Mouse (Mus musculus) myocyte (in vitro differentiated cells): ENCODE results near the gene Pacsin2. TPM values are rescaled to one million over a fixed set of nuclear protein-coding genes. Genes with fewer than 3 reads are reported as not detected.

Source experiments
- H3K27me3 ChIP-seq: one replicate; pipeline ENCODE4 v1.6.1; 2011; ENCODE audit not compliant: control insufficient read depth, insufficient read depth, insufficient read length
- H3K36me3 ChIP-seq: one replicate; pipeline ENCODE4 v1.6.1; 2011; ENCODE audit not compliant: control insufficient read depth, insufficient read depth
- H3K4me2 ChIP-seq: one replicate; pipeline ENCODE4 v1.6.1; 2011; ENCODE audit warnings: low read depth, control low read depth
- H3K4me3 ChIP-seq: one replicate; pipeline ENCODE4 v1.5.1; 2011; ENCODE audit warnings: mild to moderate bottlenecking, control low read depth, moderate library complexity
- H3K79me2 ChIP-seq: one replicate; pipeline ENCODE4 v1.6.1; 2011; ENCODE audit not compliant: control insufficient read depth, insufficient read depth
- H3ac ChIP-seq: one replicate; pipeline ENCODE4 v1.6.1; 2011; ENCODE audit not compliant: control insufficient read depth, insufficient read length
- CEBPB ChIP-seq: IDR thresholded peaks from 2 replicates; pipeline ENCODE4 v1.6.1; 2011; ENCODE audit warnings: mild to moderate bottlenecking, moderate library complexity; ENCODE audit not compliant: poor library complexity, insufficient read depth, severe bottlenecking
- E2F4 ChIP-seq: IDR thresholded peaks from one replicate; pipeline ENCODE4 v1.6.1; 2011; ENCODE audit warnings: mild to moderate bottlenecking, control low read depth, moderate library complexity; ENCODE audit not compliant: insufficient read depth
- MAX ChIP-seq: IDR thresholded peaks from one replicate; pipeline ENCODE4 v1.6.1; 2011; ENCODE audit warnings: low read depth, mild to moderate bottlenecking, control low read depth
- MYOD1 ChIP-seq, 3 experiments: IDR thresholded peaks; one replicate each; pipeline ENCODE4 v1.6.1; 2011; ENCODE audit warnings: control low read depth in 2 of 3, low read depth in 2 of 3, mild to moderate bottlenecking in 2 of 3, moderate library complexity in 1 of 3; ENCODE audit not compliant: insufficient read length in 2 of 3, control insufficient read depth in 1 of 3
- MYOG ChIP-seq, 3 experiments: IDR thresholded peaks; one replicate each; pipeline ENCODE4 v1.6.1; 2011; ENCODE audit warnings: control low read depth in 2 of 3, low read depth in 2 of 3, mild to moderate bottlenecking in 2 of 3; ENCODE audit not compliant: insufficient read length in 2 of 3, control insufficient read depth in 1 of 3, insufficient read depth in 1 of 3
- POLR2A ChIP-seq: IDR thresholded peaks from one replicate; pipeline ENCODE4 v1.6.1; 2011; ENCODE audit warnings: low read depth, mild to moderate bottlenecking, control low read depth, moderate library complexity; ENCODE audit not compliant: insufficient read length
- POLR2AphosphoS2 ChIP-seq: IDR thresholded peaks from one replicate; pipeline ENCODE4 v1.6.1; 2011; ENCODE audit warnings: low read depth, control low read depth; ENCODE audit not compliant: insufficient read length
- REST ChIP-seq: IDR thresholded peaks from one replicate; pipeline ENCODE4 v1.6.1; 2011; ENCODE audit warnings: mild to moderate bottlenecking, control low read depth, moderate library complexity; ENCODE audit not compliant: insufficient read depth, insufficient read length
- SRF ChIP-seq: IDR thresholded peaks from one replicate; pipeline ENCODE4 v1.6.1; 2011; ENCODE audit warnings: low read depth; ENCODE audit not compliant: control insufficient read depth, insufficient read length
- TCF12 ChIP-seq: IDR thresholded peaks from one replicate; pipeline ENCODE4 v1.6.1; 2011; ENCODE audit warnings: mild to moderate bottlenecking, control low read depth; ENCODE audit not compliant: poor library complexity, insufficient read depth, severe bottlenecking
- TCF3 ChIP-seq: IDR thresholded peaks from one replicate; pipeline ENCODE4 v1.6.1; 2011; ENCODE audit warnings: low read depth, control low read depth; ENCODE audit not compliant: insufficient read length
- USF1 ChIP-seq: IDR thresholded peaks from one replicate; pipeline ENCODE4 v1.6.1; 2011; ENCODE audit warnings: low read depth, mild to moderate bottlenecking, control low read depth, moderate library complexity
- polyA plus RNA-seq: library from polyadenylated mRNA; unstranded; fragments of >200 nt; fragmentation: generic; extraction: Trizol; gene quantifications from one replicate; pipeline ENCODE4 v1.2.1, GENCODE M21; 2012; ENCODE audit warnings: missing spikeins

The Pacsin2 gene
- polyA plus RNA-seq, 1 experiment, result 122 TPM

- H3ac ChIP-seq, result no peak overlapping the region
- no peak overlapping the region for H3K4me3 ChIP-seq
- H3K36me3 ChIP-seq, result no peaks in the 10 kb centered on the region
- peak overlapping the region; percentile 42 for H3K4me2 ChIP-seq
- TF ChIP-seq SRF (no peak), CEBPB (peak; percentile 80; the same call in 1 of the 2 replicates), POLR2AphosphoS2 (no peak), MAX (peak; percentile 59), TCF12 (peak; percentile 87), E2F4 (no peak), REST (no peak), TCF3 (peak; percentile 71), POLR2A (peak; percentile 39), MYOD1 (IDR thresholded peaks at IDR 0.05; ENCODE audit: control insufficient read depth in 1 of 3, insufficient read length in 2 of 3, low read depth in 2 of 3) (peak in 2 of 3 experiments; percentile 73 to 91), MYOG (IDR thresholded peaks at IDR 0.05; ENCODE audit: control insufficient read depth in 1 of 3, insufficient read depth in 1 of 3, insufficient read length in 2 of 3, low read depth in 2 of 3) (peak; percentile 78 to 95 (median 93)), USF1 (peak; percentile 79)
- H3K79me2 ChIP-seq, result no peaks in the 10 kb centered on the region
- H3K27me3 ChIP-seq, result no peaks in the 10 kb centered on the region
Measured at GRCm38 (mm10) chr15:83471476-83471875, 7.1 kb upstream of the Pacsin2 start.

DNA sequence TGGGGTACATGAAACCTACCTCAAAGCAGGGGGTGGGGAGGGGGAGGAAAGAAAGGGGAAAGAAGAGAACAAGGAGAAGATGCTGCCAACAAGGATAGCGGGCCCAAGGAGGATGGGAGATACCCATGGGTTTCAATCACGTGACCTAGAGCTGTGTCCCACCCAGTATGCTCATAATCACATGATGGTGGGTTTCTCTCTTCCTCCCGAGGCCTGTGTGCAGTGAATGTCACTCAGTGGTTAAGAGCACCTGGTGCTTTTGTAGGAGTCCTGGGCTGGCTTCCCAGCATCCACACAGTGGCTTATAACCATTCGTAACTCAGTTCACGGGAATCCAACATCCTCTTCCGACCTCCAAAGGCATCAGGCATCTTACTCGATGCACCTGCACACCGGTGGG lies 6.0 kb upstream of the Pacsin2 start:
- TF ChIP-seq POLR2AphosphoS2 (no peak), CEBPB (no peak), E2F4 (no peak), MYOG (IDR thresholded peaks at IDR 0.05; ENCODE audit: control insufficient read depth in 1 of 3, insufficient read depth in 1 of 3, insufficient read length in 2 of 3, low read depth in 2 of 3) (peak in 1 of 3 experiments; percentile 71), MAX (no peak), POLR2A (no peak), USF1 (peak; percentile 80), SRF (no peak), MYOD1 (IDR thresholded peaks at IDR 0.05; ENCODE audit: control insufficient read depth in 1 of 3, insufficient read length in 2 of 3, low read depth in 2 of 3) (peak in 2 of 3 experiments; percentile 40 to 89), TCF3 (no peak), REST (no peak), TCF12 (no peak)
- Histone ChIP-seq H3ac (no peak overlapping the region), H3K79me2 (no peaks in the 10 kb centered on the region), H3K4me3 (no peak overlapping the region), H3K36me3 (no peaks in the 10 kb centered on the region), H3K4me2 (peak overlapping the region; percentile 54), H3K27me3 (no peaks in the 10 kb centered on the region)

DNA sequence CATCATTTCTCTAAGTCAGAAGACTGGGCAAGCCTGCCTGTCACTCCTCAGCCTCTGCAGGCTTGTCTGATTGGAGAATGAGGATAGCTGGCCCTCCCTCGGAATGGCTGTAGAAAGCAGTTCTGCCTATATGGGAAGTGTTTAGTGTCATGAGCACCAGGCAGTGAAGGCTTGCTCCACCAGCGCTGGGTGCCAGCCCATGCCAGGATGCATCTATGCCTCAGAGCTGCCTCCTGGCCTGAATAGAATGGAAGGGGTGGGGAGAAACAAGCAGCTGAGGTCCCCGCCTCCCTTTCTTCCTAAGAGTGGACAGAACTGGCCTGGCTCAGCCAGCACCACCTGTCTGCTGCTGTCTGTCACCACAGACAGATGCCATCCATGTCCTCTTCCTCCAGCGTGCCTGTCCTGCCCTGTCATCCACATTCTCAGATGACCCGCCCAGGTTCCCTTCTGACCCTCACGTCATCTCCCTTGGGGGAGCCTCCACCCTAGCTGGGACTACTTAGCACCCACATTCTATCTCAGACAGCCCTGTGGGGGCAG lies 4.9 kb upstream of the Pacsin2 start:
- no peaks in the 10 kb centered on the region for H3K79me2 ChIP-seq
- H3K36me3 ChIP-seq, result no peaks in the 10 kb centered on the region
- TF ChIP-seq MYOG (IDR thresholded peaks at IDR 0.05; ENCODE audit: control insufficient read depth in 1 of 3, insufficient read depth in 1 of 3, insufficient read length in 2 of 3, low read depth in 2 of 3) (peak; percentile 98 to 99 (median 98)), POLR2A (peak; percentile 73), SRF (peak; percentile 70), E2F4 (no peak), REST (no peak), USF1 (no peak), MYOD1 (IDR thresholded peaks at IDR 0.05; ENCODE audit: control insufficient read depth in 1 of 3, insufficient read length in 2 of 3, low read depth in 2 of 3) (peak; percentile 99 to 100 (median 100)), CEBPB (no peak), TCF12 (peak; percentile 99), POLR2AphosphoS2 (no peak), MAX (no peak), TCF3 (peak; percentile 100)
- H3K4me2 ChIP-seq, result peak overlapping the region; percentile 54
- no peak overlapping the region for H3ac ChIP-seq
- H3K4me3 ChIP-seq, result no peak overlapping the region
- no peaks in the 10 kb centered on the region for H3K27me3 ChIP-seq

- Histone ChIP-seq H3K4me2 (no peak overlapping the region), H3K79me2 (peaks cover 17% of the 10 kb centered on the region), H3K36me3 (no peaks in the 10 kb centered on the region), H3K4me3 (no peak overlapping the region), H3K27me3 (no peaks in the 10 kb centered on the region), H3ac (no peak overlapping the region)
- TF ChIP-seq USF1 (no peak), POLR2AphosphoS2 (no peak), POLR2A (no peak), TCF12 (no peak), MYOG (IDR thresholded peaks at IDR 0.05; ENCODE audit: control insufficient read depth in 1 of 3, insufficient read depth in 1 of 3, insufficient read length in 2 of 3, low read depth in 2 of 3) (no peak), MAX (no peak), CEBPB (no peak), REST (no peak), E2F4 (no peak), MYOD1 (IDR thresholded peaks at IDR 0.05; ENCODE audit: control insufficient read depth in 1 of 3, insufficient read length in 2 of 3, low read depth in 2 of 3) (no peak), SRF (no peak), TCF3 (no peak)
Measured at GRCm38 (mm10) chr15:83467232-83467966, 3.0 kb upstream of the Pacsin2 start.
